Mouse (Mus musculus): ENCODE results near the gene Nin.

GRCm38 (mm10) chr12:70097316-70097715 lies 16.2 kb downstream of the Nin start:
- TF ChIP-seq MYOG (IDR thresholded peaks at IDR 0.05; ENCODE audit: control insufficient read depth in 1 of 3, insufficient read depth in 1 of 3, insufficient read length in 2 of 3, low read depth in 2 of 3), result no peak
- TF ChIP-seq TCF12 (IDR thresholded peaks at IDR 0.05; ENCODE audit: insufficient read depth, poor library complexity, severe bottlenecking), result no peak
- no peak for TF ChIP-seq SRF (IDR thresholded peaks at IDR 0.05; ENCODE audit: control insufficient read depth, insufficient read length, low read depth)
- no peak for TF ChIP-seq E2F4 (IDR thresholded peaks at IDR 0.05; ENCODE audit: insufficient read depth)
- no peak for TF ChIP-seq POLR2A (IDR thresholded peaks at IDR 0.05; ENCODE audit: insufficient read length, low read depth)
- TF ChIP-seq REST (IDR thresholded peaks at IDR 0.05; ENCODE audit: insufficient read depth, insufficient read length), result no peak
- no peak for TF ChIP-seq USF1 (IDR thresholded peaks at IDR 0.05; ENCODE audit: low read depth)
- TF ChIP-seq MYOD1 (IDR thresholded peaks at IDR 0.05; ENCODE audit: control insufficient read depth in 1 of 3, insufficient read length in 2 of 3, low read depth in 2 of 3), result no peak
- TF ChIP-seq MAX (IDR thresholded peaks at IDR 0.05; ENCODE audit: low read depth), result no peak
